Mouse (Mus musculus) kidney, adult 2 months (tissue): Measurements from ENCODE around the gene Megf11. TPM values are rescaled to one million over a fixed set of nuclear protein-coding genes. Genes with fewer than 3 reads are reported as not detected.

ENCODE experiments used
- DNase-seq: peaks from one replicate; pipeline ENCODE4 v3.0.0; 2021
- H3K27ac ChIP-seq: fragments of 200-500 bp; 2 replicates; pipeline ENCODE4 v1.5.1; 2012; ENCODE audit warnings: low read depth, low read length, control low read depth, inconsistent platforms; ENCODE audit not compliant: insufficient read depth
- H3K27me3 ChIP-seq: fragments of 200-500 bp; replicated peaks from 2 replicates; pipeline ENCODE4 v1.6.1; 2012; ENCODE audit warnings: mild to moderate bottlenecking, moderate library complexity, low read length, inconsistent platforms; ENCODE audit not compliant: control insufficient read depth, insufficient read depth
- H3K36me3 ChIP-seq: fragments of 200-500 bp; 2 replicates; pipeline ENCODE4 v1.6.1; 2012; ENCODE audit warnings: mild to moderate bottlenecking, moderate library complexity, low read length, inconsistent platforms; ENCODE audit not compliant: control insufficient read depth, insufficient read depth
- H3K4me1 ChIP-seq: fragments of 200-500 bp; 2 replicates; pipeline ENCODE4 v1.6.1; 2011; ENCODE audit warnings: low read length; ENCODE audit not compliant: control insufficient read depth, insufficient read depth
- H3K4me3 ChIP-seq: fragments of 200-500 bp; 2 replicates; pipeline ENCODE4 v1.5.1; 2011; ENCODE audit warnings: mild to moderate bottlenecking, low read depth, low read length, control low read depth; ENCODE audit not compliant: insufficient read depth
- CTCF ChIP-seq: fragments of 200-500 bp; conservative IDR thresholded peaks from 2 replicates; pipeline ENCODE4 v1.5.1; 2011; ENCODE audit warnings: low read depth, mild to moderate bottlenecking, control low read depth, low read length, moderate library complexity, mixed read lengths; ENCODE audit not compliant: insufficient read depth, insufficient read length
- POLR2A ChIP-seq: fragments of 200-500 bp; IDR thresholded peaks from one replicate; pipeline ENCODE4 v1.6.1; 2011; ENCODE audit warnings: low read depth, low read length, control low read depth
- WGBS: fragments of 180-500 bp; shearing (Covaris S2); methylation state at CpG from one replicate; pipeline ENCODE4 v1.1.7; 2018; 5-methylcytosine and 5-hydroxymethylcytosine counted together
- polyA plus RNA-seq: library from polyadenylated mRNA; depleted of rRNA; stranded (reverse); fragments of >200 nt; gene quantifications from 2 replicates; pipeline ENCODE4 v1.2.3, GENCODE M21; 2012

Gene Megf11
- polyA plus RNA-seq, 1 experiment: 0.16 TPM

DNA sequence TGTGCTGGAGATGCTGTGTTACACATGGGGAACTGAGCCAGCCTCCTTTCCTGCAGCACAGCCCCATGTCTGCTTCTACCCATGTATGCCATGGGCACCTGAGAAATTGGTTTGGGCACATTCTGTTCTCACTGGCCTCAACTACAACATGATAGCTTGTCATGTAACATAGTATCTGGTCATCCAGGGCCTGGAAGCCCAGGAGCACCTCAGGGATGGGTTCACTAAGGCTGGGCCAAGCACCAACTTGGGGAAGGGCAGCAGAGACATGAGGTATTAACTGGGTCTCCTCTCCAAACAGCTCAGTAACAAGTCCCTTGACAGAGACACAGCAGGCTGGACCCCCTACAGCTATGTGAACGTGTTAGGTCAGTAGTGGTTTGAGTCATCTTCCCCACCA, 311.6 kb downstream of the Megf11 start:
- no peaks in the 10 kb centered on the region for H3K27me3 ChIP-seq
- H3K4me1 ChIP-seq: peaks cover 21% of the 10 kb centered on the region
- WGBS: 95% methylated on average over 1 of the region's 1 CpGs
- no peak for TF ChIP-seq POLR2A
- no peak for TF ChIP-seq CTCF
- no peak overlapping the region for H3K27ac ChIP-seq
- DNase-seq: no peak
- H3K4me3 ChIP-seq: no peak overlapping the region
- H3K36me3 ChIP-seq: no peaks in the 10 kb centered on the region

DNA sequence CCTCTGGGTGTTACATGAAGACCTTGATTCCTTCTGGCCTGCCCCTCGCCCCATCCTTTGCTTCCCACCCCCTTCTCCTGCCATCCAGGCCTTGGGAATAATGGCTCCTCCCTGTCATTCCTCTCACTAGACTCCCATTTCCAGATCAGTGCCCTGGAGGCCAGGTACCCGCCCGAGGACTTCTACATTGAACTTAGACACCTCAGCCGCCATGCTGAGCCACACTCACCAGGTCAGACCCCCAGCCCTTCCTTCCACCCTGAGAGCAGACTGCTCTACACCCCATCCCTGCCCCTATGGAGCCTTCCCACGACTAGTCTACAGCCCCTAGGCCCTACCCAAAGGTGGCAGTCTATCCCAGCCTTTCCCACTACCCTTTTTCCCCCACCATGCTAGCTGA, 312.3 kb downstream of the Megf11 start:
- no peak overlapping the region for H3K4me3 ChIP-seq
- TF ChIP-seq POLR2A: no peak
- TF ChIP-seq CTCF: no peak
- no peaks in the 10 kb centered on the region for H3K36me3 ChIP-seq
- no peak for DNase-seq
- 79% methylated on average over 5 of the region's 5 CpGs for WGBS
- H3K27me3 ChIP-seq: no peaks in the 10 kb centered on the region
- H3K27ac ChIP-seq: no peak overlapping the region
- H3K4me1 ChIP-seq: peaks cover 26% of the 10 kb centered on the region

DNA sequence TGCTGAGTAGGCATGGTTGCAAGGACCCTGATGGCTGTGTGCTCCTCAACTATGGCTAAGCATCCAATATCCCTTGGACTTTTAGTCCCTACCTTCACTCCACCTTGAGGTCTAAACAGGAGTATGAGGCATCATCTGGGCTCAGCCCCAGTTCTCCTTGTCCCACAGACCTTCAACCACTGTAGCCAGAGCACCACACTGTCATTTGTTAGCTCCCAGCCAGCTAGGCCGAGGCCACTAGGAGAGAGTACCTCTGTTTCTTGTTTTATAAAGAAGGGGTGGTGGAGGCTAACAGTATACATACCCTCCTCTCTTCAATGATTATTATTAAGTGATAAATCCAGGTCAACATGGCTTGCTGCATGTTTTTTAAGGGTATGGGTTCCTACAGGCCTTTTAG, 313.2 kb downstream of the Megf11 start:
- no peak for DNase-seq
- Histone ChIP-seq H3K4me1 (peaks cover 32% of the 10 kb centered on the region), H3K27me3 (no peaks in the 10 kb centered on the region), H3K27ac (no peak overlapping the region), H3K36me3 (no peaks in the 10 kb centered on the region), H3K4me3 (no peak overlapping the region)
- TF ChIP-seq POLR2A (no peak), CTCF (no peak)
- WGBS: 97% methylated on average over 1 of the region's 1 CpGs

- no peaks in the 10 kb centered on the region for H3K27me3 ChIP-seq
- 32% methylated on average over 4 of the region's 4 CpGs for WGBS
- DNase-seq: peak; percentile 90
- no peak for TF ChIP-seq POLR2A
- TF ChIP-seq CTCF: no peak
- H3K36me3 ChIP-seq: no peaks in the 10 kb centered on the region
- H3K4me3 ChIP-seq: no peak overlapping the region
- peak overlapping the region; percentile 73 for H3K27ac ChIP-seq
- peaks cover 48% of the 10 kb centered on the region for H3K4me1 ChIP-seq
Observed at GRCm38 (mm10) chr9:64700451-64701311, 315.3 kb downstream of the Megf11 start.

- TF ChIP-seq CTCF: no peak
- TF ChIP-seq POLR2A: no peak
- Histone ChIP-seq H3K4me3 (no peak overlapping the region), H3K36me3 (no peaks in the 10 kb centered on the region), H3K27ac (peak overlapping the region; percentile 69), H3K27me3 (no peaks in the 10 kb centered on the region), H3K4me1 (peaks cover 48% of the 10 kb centered on the region)
- WGBS: 63% methylated on average over 1 of the region's 1 CpGs
- DNase-seq: no peak
Observed at GRCm38 (mm10) chr9:64701651-64702050, 316.2 kb downstream of the Megf11 start.

DNA sequence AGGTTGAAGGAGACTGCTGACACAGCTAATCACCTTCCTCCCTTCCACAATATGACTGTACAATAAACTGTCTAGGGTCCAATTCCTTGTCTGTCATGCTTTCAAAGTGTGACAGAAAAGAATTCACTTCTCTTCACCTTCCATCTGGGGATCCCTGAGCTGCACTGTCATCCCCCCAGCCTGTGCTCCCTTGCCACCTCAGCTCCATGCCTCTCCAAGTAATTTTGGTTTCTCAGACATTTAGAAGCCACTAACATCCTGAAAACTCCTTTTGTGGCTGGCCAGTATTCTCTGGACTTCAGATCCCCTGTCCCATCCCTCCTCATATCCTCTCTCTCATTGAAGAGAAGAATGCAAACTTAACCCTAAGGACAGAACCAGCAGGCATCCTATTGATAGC, 317.0 kb downstream of the Megf11 start:
- no peak for DNase-seq
- Histone ChIP-seq H3K36me3 (no peaks in the 10 kb centered on the region; the same call in 1 of the 2 replicates), H3K4me1 (peaks cover 48% of the 10 kb centered on the region), H3K4me3 (no peak overlapping the region), H3K27ac (0 out of 2 replicates have a peak overlapping the region, but pooled peaks have one; percentile 17), H3K27me3 (no peaks in the 10 kb centered on the region)
- TF ChIP-seq POLR2A: no peak
- no peak for TF ChIP-seq CTCF

GRCm38 (mm10) chr9:64702937-64703336, 317.5 kb downstream of the Megf11 start:
- H3K4me3 ChIP-seq: no peak overlapping the region
- H3K27ac ChIP-seq: peak overlapping the region; percentile 35; the same call in 1 of the 2 replicates
- H3K27me3 ChIP-seq: no peaks in the 10 kb centered on the region
- peaks cover 2% of the 10 kb centered on the region; the same call in 1 of the 2 replicates for H3K36me3 ChIP-seq
- no peak for TF ChIP-seq POLR2A
- TF ChIP-seq CTCF: no peak
- WGBS: 73% methylated on average over 2 of the region's 2 CpGs
- peaks cover 48% of the 10 kb centered on the region for H3K4me1 ChIP-seq
- DNase-seq: peak; percentile 41
